Mouse (Mus musculus) adrenal gland, adult 18-20 months (tissue): ENCODE data around the gene Oas1h. TPM values are rescaled to one million over a fixed set of nuclear protein-coding genes. Genes with fewer than 3 reads are reported as not detected.
"Not testable (repeated sequence)": the region's sequence is repeated elsewhere in the genome, so short reads cannot be mapped to it uniquely, and the experiment has no call there.

Source experiments
- DNase-seq, 2 experiments: peaks; one replicate each; pipeline ENCODE4 v3.0.0; 2021 to 2022; ENCODE audit warnings: low spot score in 2 of 2
- long read RNA-seq, 2 experiments: library from polyadenylated mRNA; stranded (forward); transcript quantifications; one replicate each; pipeline ENCODE4 v2.0.0; 2021
- total RNA-seq, 2 experiments: library from RNA; stranded (reverse); gene quantifications; 1 replicate in 1 of 2; 2 replicates in 1 of 2; pipeline ENCODE4 v1.2.3; 2021

Gene Oas1h
- not detected for total RNA-seq
- long read RNA-seq, experiment 1: 0 reads
- long read RNA-seq, experiment 2: 0 reads

- no peak for DNase-seq
Measured at GRCm38 (mm10) chr5:120861121-120861520, at the start of gene Oas1h. Gene Oas1h (plus strand): TSS chr5:120861421.

DNA sequence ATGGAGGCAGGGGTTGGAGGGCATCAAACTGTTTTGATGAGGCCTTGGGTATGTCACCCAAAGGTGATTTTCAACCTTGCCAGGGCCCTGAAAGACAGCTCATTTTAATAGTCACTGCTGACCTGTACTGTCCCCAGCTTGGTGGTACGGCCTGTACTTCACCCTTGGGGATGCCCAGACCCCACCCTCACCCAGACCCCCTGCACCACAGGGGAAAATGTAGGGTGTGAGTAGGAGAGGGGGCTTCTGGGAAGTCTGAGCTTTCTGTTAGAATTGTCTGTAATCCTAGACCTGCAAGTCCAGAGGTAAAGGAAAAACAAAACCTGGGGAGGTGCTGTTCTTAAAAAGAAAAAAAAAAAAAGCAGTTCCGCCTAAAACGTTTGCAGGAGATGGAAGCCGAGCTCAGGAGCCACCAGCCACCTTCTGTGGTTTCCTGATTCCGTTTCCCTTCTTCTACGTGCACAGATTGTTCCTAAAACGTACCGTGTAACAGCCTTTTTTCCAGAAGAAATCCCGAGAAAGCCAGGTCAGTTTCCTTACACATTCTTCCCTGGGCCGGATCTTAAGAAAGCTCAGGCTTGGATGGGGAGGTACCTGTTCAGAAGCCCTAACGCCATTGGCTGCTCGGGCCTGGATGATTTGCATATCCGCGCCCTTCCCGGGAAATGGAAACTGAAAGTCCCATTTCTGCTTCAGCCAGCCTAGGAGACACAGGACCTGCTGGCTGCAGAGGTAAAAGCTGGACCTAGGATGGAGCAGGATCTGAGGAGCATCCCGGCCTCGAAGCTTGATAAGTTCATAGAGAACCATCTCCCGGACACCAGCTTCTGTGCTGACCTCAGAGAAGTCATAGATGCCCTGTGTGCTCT is 49.0 kb upstream of the Oas1h start, which contains the start of gene Oas1c:
TSS of gene Oas1c (minus strand) at position 564 of the 869 bp plus-strand sequence.
- peak; percentile 73 for DNase-seq

DNA sequence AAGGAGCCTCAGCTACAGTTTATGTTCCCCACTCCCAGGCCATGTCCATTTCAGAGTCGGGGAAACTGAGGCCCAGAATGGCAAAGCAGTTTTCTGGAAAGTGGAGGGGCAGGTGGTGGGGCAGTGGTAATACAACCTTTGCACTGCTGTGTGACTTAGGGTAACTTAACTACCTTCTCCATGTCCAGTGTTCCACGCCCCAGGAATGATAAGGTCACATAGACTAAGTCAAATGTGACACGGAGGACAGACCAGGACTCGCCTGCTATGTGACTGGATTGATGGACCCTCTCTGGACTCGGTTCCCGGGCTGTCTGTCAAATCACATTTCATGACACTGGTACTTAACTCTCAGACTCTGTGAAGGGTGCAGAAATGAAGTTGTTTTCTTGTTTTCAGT is 48.2 kb upstream of the Oas1h start:
- DNase-seq: no peak

DNA sequence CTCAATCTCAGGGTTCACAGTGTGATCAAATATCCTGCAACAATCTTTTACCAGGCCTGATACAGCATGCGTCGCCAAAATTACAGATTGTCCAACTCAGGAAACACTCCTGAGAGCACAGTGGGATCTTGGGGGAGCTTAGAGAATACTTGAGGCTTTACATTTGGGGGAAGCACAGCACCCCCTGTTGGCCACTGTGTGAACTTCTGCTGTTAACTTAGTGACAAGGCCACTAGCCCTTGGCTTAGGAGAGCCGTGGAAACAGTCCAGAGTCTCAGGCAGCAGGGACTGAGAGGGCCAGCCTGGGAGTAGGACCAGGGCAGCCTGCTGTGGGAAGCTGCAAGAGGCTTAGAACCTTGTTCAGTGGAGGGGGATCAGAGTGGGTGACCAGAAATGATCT is 45.3 kb upstream of the Oas1h start:
- peak in 1 of 2 experiments; percentile 37 for DNase-seq

- DNase-seq: no peak
Measured at GRCm38 (mm10) chr5:120818999-120819398, 42.2 kb upstream of the Oas1h start.

- no peak for DNase-seq
Measured at GRCm38 (mm10) chr5:120831031-120831430, 30.2 kb upstream of the Oas1h start.

DNA sequence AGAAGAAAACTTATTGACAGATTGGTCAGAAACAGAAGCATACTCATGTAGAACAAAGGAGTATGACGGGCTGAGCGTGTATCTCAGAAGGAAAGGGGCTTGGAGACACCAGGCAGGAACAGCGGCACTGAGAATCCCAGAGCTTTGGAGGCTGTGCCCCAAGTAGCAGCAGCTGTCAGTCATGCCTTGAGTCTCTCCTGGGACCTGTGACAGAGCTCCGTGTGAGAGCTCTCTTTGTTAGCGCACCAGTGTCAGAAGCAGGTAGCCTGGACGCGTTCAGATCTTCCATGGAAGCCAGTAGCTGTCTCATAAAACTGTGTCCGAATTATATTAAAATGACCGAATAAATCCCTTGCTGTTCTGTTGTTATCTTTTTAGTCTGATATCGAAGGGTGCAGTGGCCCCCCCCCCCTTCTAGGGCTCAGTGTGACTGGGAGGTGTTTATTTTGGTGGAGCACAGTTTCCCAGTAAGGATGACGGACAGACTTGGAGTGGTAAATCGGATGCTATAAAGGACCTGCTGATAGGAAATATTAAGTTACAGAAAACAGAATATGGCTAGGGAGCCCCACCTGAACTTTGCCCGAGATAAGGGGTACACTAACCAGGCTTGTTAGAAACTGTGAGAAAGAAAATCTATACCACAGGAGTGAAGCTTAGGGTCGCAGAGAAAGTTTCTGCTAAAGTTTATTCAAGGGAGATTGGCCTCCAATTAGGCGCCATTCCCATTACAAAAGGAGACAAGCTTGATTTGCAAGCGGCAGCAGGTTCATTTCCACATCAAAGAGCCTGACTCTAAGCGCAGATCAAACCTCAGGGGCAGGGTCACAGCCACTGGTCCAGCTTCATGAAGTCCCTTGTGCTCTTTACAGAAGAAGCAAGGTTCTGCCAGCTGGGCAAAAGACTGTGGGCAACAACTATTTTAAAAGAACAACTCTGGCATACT is 27.6 kb upstream of the Oas1h start:
- no peak for DNase-seq

GRCm38 (mm10) chr5:120836731-120837585 is 24.3 kb upstream of the Oas1h start:
- DNase-seq: peak; percentile 42 to 54

DNA sequence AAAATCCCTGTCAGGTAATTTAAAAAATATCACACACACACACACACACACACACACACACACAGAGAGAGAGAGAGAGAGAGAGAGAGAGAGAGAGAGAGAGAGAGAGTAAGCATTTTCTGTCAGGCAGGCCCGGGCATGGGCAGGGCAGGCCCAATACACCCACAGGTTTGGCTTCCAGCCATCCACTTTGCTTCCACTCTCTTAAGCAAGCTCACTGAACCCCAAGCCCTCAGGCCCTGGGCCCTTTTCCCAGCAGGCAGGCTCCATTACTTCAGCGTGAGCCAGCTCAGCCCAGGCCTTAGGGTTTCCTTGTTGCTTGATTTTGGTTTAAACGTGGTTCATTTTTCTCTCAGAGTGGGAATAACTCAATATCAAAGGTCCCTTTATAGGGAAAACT is 16.5 kb upstream of the Oas1h start:
- peak in 1 of 2 experiments; percentile 21 for DNase-seq

DNA sequence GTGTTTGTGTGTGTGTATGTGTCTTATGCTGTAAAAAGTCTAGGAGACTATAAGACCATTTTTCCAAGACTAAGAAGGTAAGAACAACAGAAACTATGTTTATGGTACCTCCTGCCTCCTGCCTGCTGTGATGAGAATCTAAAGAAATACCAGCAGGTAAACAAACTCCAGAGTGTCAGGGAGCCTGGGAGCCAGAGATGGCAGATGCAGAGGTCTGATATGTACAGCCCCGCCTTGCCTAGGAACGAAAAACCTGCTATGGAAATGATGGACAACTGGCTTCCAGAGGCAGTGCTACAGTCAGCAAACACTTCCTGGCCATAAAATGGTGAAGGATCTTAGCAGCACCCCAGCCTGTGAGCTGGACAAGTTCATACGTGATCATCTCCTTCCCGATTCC is 14.2 kb upstream of the Oas1h start, which contains the start of gene Oas1f:
TSS of gene Oas1f (plus strand) at position 301 of the 400 bp plus-strand sequence.
- no peak for DNase-seq

DNA sequence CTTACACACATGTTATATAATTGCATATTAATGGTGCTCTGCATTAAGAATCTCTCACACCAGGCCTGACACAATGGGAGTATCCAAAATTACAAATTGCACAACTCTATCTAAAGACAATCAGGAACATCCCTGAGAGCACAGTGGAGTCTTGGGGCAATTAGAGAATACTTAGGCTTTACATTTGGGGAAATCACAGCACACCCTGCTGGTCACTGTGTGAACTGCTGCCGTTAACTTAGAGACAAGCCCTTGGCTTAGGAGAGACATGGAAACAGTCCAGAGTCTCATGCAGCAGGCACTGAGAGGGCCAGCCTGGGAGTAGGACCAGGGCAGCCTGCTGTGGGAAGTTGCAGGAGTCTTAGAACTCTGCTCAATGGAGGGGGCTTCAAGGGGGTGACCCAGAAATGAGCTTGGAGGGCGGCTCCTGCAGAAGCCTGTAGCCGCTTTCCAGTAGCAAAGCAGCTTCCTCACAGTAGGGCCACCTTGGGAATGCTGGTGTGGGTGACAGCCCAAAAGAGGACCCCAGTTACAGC is 11.6 kb upstream of the Oas1h start:
- DNase-seq: peak; percentile 21 to 46

GRCm38 (mm10) chr5:120859241-120859640 is 2.0 kb upstream of the Oas1h start:
- no peak for DNase-seq

DNA sequence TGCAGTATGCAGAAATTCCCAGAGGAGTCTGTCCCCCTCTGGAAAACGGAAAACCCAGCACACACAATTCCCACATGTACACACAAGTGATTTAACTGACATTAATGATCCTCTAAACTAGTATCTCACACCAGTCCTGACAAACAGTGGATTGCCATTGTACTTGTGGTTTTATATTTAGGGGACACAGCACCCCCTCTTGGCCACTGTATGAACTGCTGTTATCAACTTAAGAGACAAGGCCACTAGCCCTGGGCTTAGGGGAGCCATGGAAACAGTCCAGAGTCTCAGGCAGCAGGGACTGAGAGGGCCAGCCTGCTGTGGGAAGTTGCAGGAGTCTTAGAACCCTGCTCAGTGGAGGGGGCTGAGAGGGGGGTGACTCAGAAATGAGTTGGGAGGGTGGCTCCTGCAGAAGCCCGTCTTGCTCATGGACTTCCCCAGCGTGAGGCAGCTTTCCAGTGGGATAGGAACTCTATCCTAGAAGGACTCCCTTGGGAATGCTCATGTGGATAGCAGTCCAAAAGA is 4.2 kb downstream of the Oas1h start:
- DNase-seq: no peak

GRCm38 (mm10) chr5:120869436-120870015 is 8.3 kb downstream of the Oas1h start:
- no peak for DNase-seq

DNA sequence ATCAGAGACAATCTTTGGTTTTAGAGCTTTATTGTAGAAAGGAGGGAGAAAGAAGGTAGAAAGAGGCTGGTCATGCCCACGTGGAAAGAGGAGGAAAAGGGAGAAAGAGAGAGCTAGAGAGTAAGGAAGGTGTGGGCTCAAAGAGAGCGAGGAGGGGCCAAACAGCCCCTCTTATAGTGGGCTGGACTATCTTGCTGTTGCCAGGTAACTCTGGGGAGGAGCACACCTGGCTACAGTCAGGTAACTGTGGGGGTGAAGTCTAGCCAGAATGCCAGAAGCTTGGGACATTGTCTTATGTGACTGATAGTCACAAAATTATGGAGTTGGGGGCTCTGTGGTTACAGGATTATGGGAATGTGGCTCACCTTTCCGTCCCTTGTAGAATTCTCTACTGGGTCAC is 8.9 kb downstream of the Oas1h start:
- DNase-seq: no peak

DNA sequence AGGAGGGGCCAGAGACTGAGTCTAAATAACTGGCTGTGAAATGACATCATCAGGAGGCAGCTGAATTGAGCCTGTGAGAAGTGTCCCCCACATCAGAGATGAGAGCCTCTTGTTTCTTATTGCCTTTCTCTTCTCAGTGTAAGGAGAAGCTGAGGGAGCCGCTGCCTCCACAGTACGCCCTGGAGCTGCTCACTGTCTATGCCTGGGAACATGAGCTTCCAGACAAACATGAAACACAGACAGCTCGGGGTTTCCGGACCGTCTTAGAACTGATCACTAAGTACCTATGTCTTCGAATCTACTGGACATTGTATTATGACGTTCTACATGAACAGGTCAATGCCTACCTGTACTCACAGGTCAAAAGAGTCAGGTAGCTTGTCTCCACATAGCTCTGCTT is 9.6 kb downstream of the Oas1h start:
- no peak for DNase-seq

DNA sequence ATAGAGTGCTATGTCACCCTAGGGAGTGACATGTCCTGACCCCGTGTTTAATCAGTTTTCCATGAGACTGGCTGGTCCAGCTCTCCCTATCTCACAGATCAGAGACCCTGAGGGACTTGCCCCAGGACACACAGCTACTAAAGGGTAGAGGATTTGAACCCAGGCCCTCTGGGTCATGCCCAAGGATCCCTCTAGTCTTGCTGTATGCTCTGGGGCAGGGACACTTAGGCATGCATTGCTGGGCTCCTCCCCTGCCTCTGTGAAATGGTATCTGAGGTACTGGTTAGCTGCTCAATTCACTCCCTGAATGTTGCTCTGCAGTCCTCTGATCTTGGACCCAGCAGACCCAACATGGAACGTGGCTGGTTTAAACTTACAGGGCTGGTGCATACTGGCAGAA is 10.2 kb downstream of the Oas1h start:
- no peak for DNase-seq

GRCm38 (mm10) chr5:120876839-120877238 is 15.6 kb downstream of the Oas1h start:
- DNase-seq: not testable (repeated sequence)

DNA sequence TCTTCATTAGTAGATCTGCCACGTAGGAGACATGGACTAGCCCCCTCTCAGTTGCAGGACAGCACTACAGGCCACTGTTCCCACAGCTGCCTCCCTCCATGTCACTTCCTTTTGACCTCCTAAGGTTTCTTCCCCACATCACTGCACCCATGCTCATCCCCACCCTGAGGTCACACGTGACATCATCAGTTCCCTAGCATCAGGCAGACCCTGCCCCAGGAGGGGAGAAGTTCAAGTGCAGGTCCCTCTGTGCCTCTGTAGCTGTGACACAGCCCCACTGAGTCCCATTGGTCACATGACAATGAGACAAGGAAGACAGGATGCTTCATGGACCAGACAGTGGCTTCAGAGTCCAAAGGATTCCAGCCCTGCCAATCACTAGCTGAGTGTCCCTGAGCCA is 16.2 kb downstream of the Oas1h start:
- not testable (repeated sequence) for DNase-seq

DNA sequence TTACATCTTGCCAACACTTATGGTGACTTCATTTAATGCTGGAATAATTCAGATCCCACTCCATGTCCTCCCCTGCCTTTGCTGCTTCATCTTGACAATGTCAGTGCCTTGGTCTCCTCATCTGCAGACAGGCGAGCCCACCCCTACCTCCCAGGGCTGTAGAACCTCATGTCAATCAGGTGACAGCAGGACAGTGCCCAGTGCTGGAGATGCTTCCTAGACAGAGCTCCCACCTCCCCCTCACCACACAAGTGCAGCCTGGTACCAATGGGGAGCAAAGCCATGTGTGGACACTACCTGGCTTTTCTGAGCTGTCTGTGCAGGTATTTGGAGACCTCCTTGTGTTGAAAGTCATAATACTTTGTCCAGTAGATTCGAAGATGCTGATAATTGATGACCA is 17.6 kb downstream of the Oas1h start:
- DNase-seq: not testable (repeated sequence)
